Mouse (Mus musculus) testis, adult 2 months (tissue): ENCODE measurements around the gene Fem1a. TPM values are rescaled to one million over a fixed set of nuclear protein-coding genes. Genes with fewer than 3 reads are reported as not detected.

Source experiments
- H3K27ac ChIP-seq: fragments of 200-500 bp; 2 replicates; pipeline ENCODE4 v1.5.1; 2012; ENCODE audit warnings: low read depth, low read length; ENCODE audit not compliant: control insufficient read depth, insufficient read depth
- H3K27me3 ChIP-seq: fragments of 200-500 bp; 2 replicates; pipeline ENCODE4 v1.6.1; 2012; ENCODE audit warnings: mild to moderate bottlenecking, low read length, moderate library complexity; ENCODE audit not compliant: control insufficient read depth, insufficient read depth
- H3K36me3 ChIP-seq: fragments of 200-500 bp; 2 replicates; pipeline ENCODE4 v1.6.1; 2012; ENCODE audit warnings: mild to moderate bottlenecking, low read length; ENCODE audit not compliant: control insufficient read depth, insufficient read depth
- H3K4me1 ChIP-seq: fragments of 200-500 bp; 2 replicates; pipeline ENCODE4 v1.6.1; 2012; ENCODE audit warnings: low read length; ENCODE audit not compliant: control insufficient read depth, insufficient read depth
- H3K4me3 ChIP-seq: fragments of 200-500 bp; 2 replicates; pipeline ENCODE4 v1.5.1; 2012; ENCODE audit warnings: low read depth, mild to moderate bottlenecking, low read length, moderate library complexity, mixed read lengths; ENCODE audit not compliant: control insufficient read depth
- CTCF ChIP-seq: fragments of 200-500 bp; IDR thresholded peaks from 2 replicates; pipeline ENCODE4 v1.5.1; 2012; ENCODE audit warnings: low read depth, mild to moderate bottlenecking, inconsistent platforms, low read length, moderate library complexity; ENCODE audit not compliant: control insufficient read depth, insufficient read depth, insufficient replicate concordance
- POLR2A ChIP-seq: fragments of 200-500 bp; IDR thresholded peaks from 2 replicates; pipeline ENCODE4 v1.6.1; 2012; ENCODE audit warnings: low read depth, mild to moderate bottlenecking, inconsistent platforms, low read length, moderate library complexity; ENCODE audit not compliant: control insufficient read depth
- polyA plus RNA-seq: library from polyadenylated mRNA; depleted of rRNA; stranded (reverse); fragments of >200 nt; gene quantifications from 2 replicates; pipeline ENCODE4 v1.2.3, GENCODE M21; 2012; rRNA removed

Fem1a gene
- 5.7 and 7.0 TPM in 2 replicates for polyA plus RNA-seq

GRCm38 (mm10) chr17:56256239-56256881 is at the start of gene Fem1a:
TSS of gene Fem1a (plus strand) at chr17:56256810.
- H3K27ac ChIP-seq = peak within 1 kb of the TSS; percentile 95
- TF ChIP-seq POLR2A = peak; percentile 59; the same call in 1 of the 2 replicates
- no peak for TF ChIP-seq CTCF
- H3K4me3 ChIP-seq = peak within 1 kb of the TSS; percentile 95
- H3K4me1 ChIP-seq = peaks cover 12% of the 10 kb centered on the region
- H3K27me3 ChIP-seq = no peaks in the 10 kb centered on the region
- no peaks in the 10 kb centered on the region for H3K36me3 ChIP-seq

DNA sequence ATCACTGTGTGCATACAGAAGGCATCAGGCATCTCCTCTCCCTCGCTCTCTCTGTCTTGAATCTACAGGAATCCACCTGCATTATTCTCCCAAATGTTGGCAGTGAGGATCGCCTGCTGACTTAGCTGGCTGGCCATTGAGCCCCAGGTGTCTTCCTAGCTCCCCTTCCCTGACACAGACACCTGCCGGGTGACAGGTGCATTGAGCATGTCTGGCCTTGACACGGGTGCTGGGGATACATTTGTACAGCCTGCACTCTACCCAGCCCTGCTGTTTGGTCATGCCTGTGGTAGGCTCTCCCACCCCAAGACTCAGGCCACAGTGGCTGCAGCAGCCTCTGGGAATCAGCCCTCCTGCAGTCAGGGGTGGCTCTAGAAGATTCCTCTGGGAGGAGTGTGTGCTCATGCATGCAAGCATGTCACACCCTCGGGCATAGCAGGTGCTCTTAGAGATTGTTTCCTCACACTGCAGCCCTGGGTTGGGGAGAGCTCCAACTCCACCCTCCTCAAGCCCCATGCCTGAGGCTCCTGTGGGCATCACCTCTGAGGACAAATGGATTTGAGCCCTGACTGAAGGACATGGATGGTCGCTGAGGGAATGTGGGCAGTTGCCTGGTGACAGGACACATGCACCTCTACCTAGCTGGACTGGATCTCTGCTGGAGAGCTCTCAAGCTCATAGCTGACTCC is 49.5 kb upstream of the Fem1a start:
- Histone ChIP-seq H3K27ac (no peak overlapping the region), H3K36me3 (no peaks in the 10 kb centered on the region; the same call in 1 of the 2 replicates)

GRCm38 (mm10) chr17:56207963-56208530 is 48.6 kb upstream of the Fem1a start:
- TF ChIP-seq CTCF = no peak
- no peak for TF ChIP-seq POLR2A
- Histone ChIP-seq H3K27me3 (no peaks in the 10 kb centered on the region), H3K4me1 (no peaks in the 10 kb centered on the region), H3K36me3 (no peaks in the 10 kb centered on the region; the same call in 1 of the 2 replicates), H3K4me3 (no peak overlapping the region), H3K27ac (no peak overlapping the region)

More for the DNA sequence above, 49.5 kb upstream of the Fem1a start:
- H3K4me3 ChIP-seq = no peak overlapping the region
- H3K27me3 ChIP-seq = no peaks in the 10 kb centered on the region
- TF ChIP-seq POLR2A = no peak
- TF ChIP-seq CTCF = no peak
- H3K4me1 ChIP-seq = no peaks in the 10 kb centered on the region

- Histone ChIP-seq H3K27ac (no peak overlapping the region), H3K36me3 (no peaks in the 10 kb centered on the region; the same call in 1 of the 2 replicates), H3K4me1 (no peaks in the 10 kb centered on the region), H3K4me3 (no peak overlapping the region), H3K27me3 (no peaks in the 10 kb centered on the region)
- TF ChIP-seq CTCF (no peak), POLR2A (no peak)
Measured at GRCm38 (mm10) chr17:56208821-56209220, 47.8 kb upstream of the Fem1a start.

- no peak overlapping the region for H3K4me3 ChIP-seq
- H3K4me1 ChIP-seq = no peaks in the 10 kb centered on the region
- H3K36me3 ChIP-seq = no peaks in the 10 kb centered on the region
- H3K27ac ChIP-seq = no peak overlapping the region
- H3K27me3 ChIP-seq = no peaks in the 10 kb centered on the region
- TF ChIP-seq CTCF (no peak), POLR2A (no peak)
Measured at GRCm38 (mm10) chr17:56211090-56211489, 45.5 kb upstream of the Fem1a start.

- Histone ChIP-seq H3K27me3 (no peaks in the 10 kb centered on the region), H3K36me3 (no peaks in the 10 kb centered on the region), H3K4me3 (no peak overlapping the region), H3K4me1 (peaks cover 2% of the 10 kb centered on the region), H3K27ac (no peak overlapping the region)
- TF ChIP-seq POLR2A = no peak
- no peak for TF ChIP-seq CTCF
Measured at GRCm38 (mm10) chr17:56212676-56213075, 43.9 kb upstream of the Fem1a start.

DNA sequence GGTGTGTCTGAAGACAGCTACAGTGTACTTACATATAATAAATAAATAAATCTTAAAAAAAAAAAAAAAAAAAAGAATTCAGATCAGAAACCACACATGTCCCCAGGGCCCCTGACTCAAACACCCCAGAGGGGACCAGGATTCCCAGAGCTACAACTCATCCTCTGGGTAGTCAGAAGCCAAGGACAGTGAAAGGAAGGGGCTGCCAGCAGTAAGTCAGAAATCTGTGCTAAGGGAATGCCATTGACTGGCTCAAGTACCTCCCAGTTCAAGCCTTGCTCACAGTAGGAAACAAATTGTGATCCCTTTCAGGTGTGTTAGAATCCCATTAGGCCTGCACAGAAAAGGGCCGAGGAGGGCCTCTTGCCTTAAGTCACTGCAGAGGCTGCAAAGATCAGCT is 42.4 kb upstream of the Fem1a start:
- Histone ChIP-seq H3K27ac (no peak overlapping the region), H3K36me3 (no peaks in the 10 kb centered on the region), H3K4me1 (peaks cover 8% of the 10 kb centered on the region), H3K4me3 (no peak overlapping the region), H3K27me3 (no peaks in the 10 kb centered on the region)
- no peak for TF ChIP-seq CTCF
- TF ChIP-seq POLR2A = no peak

GRCm38 (mm10) chr17:56217670-56218069 is 38.9 kb upstream of the Fem1a start:
- no peak overlapping the region for H3K27ac ChIP-seq
- TF ChIP-seq CTCF (no peak), POLR2A (no peak)
- no peak overlapping the region; the same call in 1 of the 2 replicates for H3K4me3 ChIP-seq
- H3K4me1 ChIP-seq = peaks cover 12% of the 10 kb centered on the region
- no peaks in the 10 kb centered on the region for H3K27me3 ChIP-seq
- H3K36me3 ChIP-seq = no peaks in the 10 kb centered on the region
